Mouse (Mus musculus) heart, embryonic 15.5 days (tissue): ENCODE measurements around the gene Mindy2. TPM values are rescaled to one million over a fixed set of nuclear protein-coding genes. Genes with fewer than 3 reads are reported as not detected.

Source experiments
- ATAC-seq: fragments of 200-750 bp; cut with Nextera tagmentation; replicated peaks from 2 replicates; pipeline ENCODE4 v1.8.0; 2017; ENCODE audit warnings: low read depth, moderate TSS enrichment; ENCODE audit not compliant: insufficient number of reproducible peaks, insufficient read depth, low FRiP score
- H3K27ac ChIP-seq: fragments of 300-500 bp; sonication (generic); 2 replicates; pipeline ENCODE4 v1.5.1; 2015; ENCODE audit warnings: mild to moderate bottlenecking, inconsistent platforms
- H3K27me3 ChIP-seq: fragments of 300-500 bp; sonication (generic); 2 replicates; pipeline ENCODE4 v1.6.1; 2015; ENCODE audit warnings: inconsistent platforms
- H3K36me3 ChIP-seq: fragments of 300-500 bp; sonication (generic); 2 replicates; pipeline ENCODE4 v1.6.1; 2015; ENCODE audit warnings: mild to moderate bottlenecking, inconsistent platforms
- H3K4me1 ChIP-seq: fragments of 300-500 bp; sonication (generic); replicated peaks from 2 replicates; pipeline ENCODE4 v1.6.1; 2015; ENCODE audit warnings: inconsistent platforms
- H3K4me2 ChIP-seq: fragments of 300-500 bp; sonication (generic); 2 replicates; pipeline ENCODE4 v1.6.1; 2015; ENCODE audit warnings: inconsistent platforms, mild to moderate bottlenecking, moderate library complexity
- H3K4me3 ChIP-seq: fragments of 300-500 bp; sonication (generic); 2 replicates; pipeline ENCODE4 v1.5.1; 2015; ENCODE audit warnings: mild to moderate bottlenecking, inconsistent platforms
- H3K9ac ChIP-seq: fragments of 300-500 bp; sonication (generic); 2 replicates; pipeline ENCODE4 v1.6.1; 2015; ENCODE audit warnings: mild to moderate bottlenecking, inconsistent platforms
- H3K9me3 ChIP-seq: fragments of 300-500 bp; sonication (generic); replicated peaks from 2 replicates; pipeline ENCODE4 v1.6.1; 2016; ENCODE audit warnings: inconsistent platforms
- WGBS: fragments of 180-500 bp; shearing (Covaris S2); methylation state at CpG from one replicate; pipeline ENCODE4 v1.1.7; 2015; ENCODE audit warnings: mixed read lengths; 5-methylcytosine and 5-hydroxymethylcytosine counted together
- polyA plus RNA-seq: library from polyadenylated mRNA; unstranded; fragments of >200 nt; fragmentation: Nextera tagmentation; extraction: Ambion mirVana; gene quantifications from 2 replicates; pipeline ENCODE4 v1.2.1, GENCODE M21; 2015

Mindy2 gene
- polyA plus RNA-seq, 1 experiment from 2014 or later = 10.9 TPM

- Histone ChIP-seq H3K4me1 (peaks cover 26% of the 10 kb centered on the region), H3K4me3 (peak overlapping the region; percentile 77), H3K27ac (peak overlapping the region; percentile 98), H3K9me3 (no peaks in the 10 kb centered on the region), H3K9ac (peak overlapping the region; percentile 95), H3K4me2 (peak overlapping the region; percentile 77), H3K36me3 (no peaks in the 10 kb centered on the region), H3K27me3 (no peaks in the 10 kb centered on the region)
- WGBS = under 1% methylated on average over 89 of the region's 103 CpGs
- ATAC-seq = peak; percentile 60
These were observed 22.4 kb upstream of the Mindy2 start for GRCm38 (mm10) chr9:70679132-70680091.

GRCm38 (mm10) chr9:70678682-70679131 lies 21.7 kb upstream of the Mindy2 start, which contains the start of gene Adam10:
TSS of gene Adam10 (plus strand) at chr9:70678997.
- H3K27me3 ChIP-seq = no peaks in the 10 kb centered on the region
- WGBS = under 1% methylated on average over 46 of the region's 48 CpGs
- H3K9me3 ChIP-seq = no peaks in the 10 kb centered on the region
- H3K4me3 ChIP-seq = peak within 1 kb of the TSS; percentile 77
- H3K4me2 ChIP-seq = peak within 1 kb of the TSS; percentile 77
- H3K36me3 ChIP-seq = no peaks in the 10 kb centered on the region
- peak within 1 kb of the TSS; percentile 98 for H3K27ac ChIP-seq
- peak; percentile 100 for ATAC-seq
- H3K4me1 ChIP-seq = peaks cover 26% of the 10 kb centered on the region
- peak within 1 kb of the TSS; percentile 95 for H3K9ac ChIP-seq

- Histone ChIP-seq H3K9me3 (no peaks in the 10 kb centered on the region), H3K27me3 (no peaks in the 10 kb centered on the region), H3K4me2 (no peak overlapping the region), H3K9ac (no peak overlapping the region), H3K27ac (no peak overlapping the region), H3K4me1 (peaks cover 17% of the 10 kb centered on the region), H3K4me3 (no peak overlapping the region), H3K36me3 (no peaks in the 10 kb centered on the region)
- ATAC-seq = no peak
- 88% methylated on average over 5 of the region's 5 CpGs for WGBS
These were observed 19.0 kb upstream of the Mindy2 start for GRCm38 (mm10) chr9:70675961-70676360.

GRCm38 (mm10) chr9:70675117-70675516 lies 18.1 kb upstream of the Mindy2 start:
- Histone ChIP-seq H3K4me1 (peaks cover 13% of the 10 kb centered on the region; the same call in 1 of the 2 replicates), H3K9ac (no peak overlapping the region), H3K36me3 (no peaks in the 10 kb centered on the region), H3K4me2 (no peak overlapping the region), H3K4me3 (no peak overlapping the region), H3K27ac (no peak overlapping the region), H3K9me3 (no peaks in the 10 kb centered on the region), H3K27me3 (no peaks in the 10 kb centered on the region)
- WGBS = 76% methylated on average over 4 of the region's 4 CpGs
- no peak for ATAC-seq

GRCm38 (mm10) chr9:70673656-70674055 lies 16.7 kb upstream of the Mindy2 start:
- WGBS = 76% methylated on average over 4 of the region's 4 CpGs

GRCm38 (mm10) chr9:70671772-70672579 lies 15.0 kb upstream of the Mindy2 start:
- no peaks in the 10 kb centered on the region for H3K27me3 ChIP-seq
- H3K9me3 ChIP-seq = no peaks in the 10 kb centered on the region
- no peak overlapping the region for H3K4me3 ChIP-seq
- no peak overlapping the region for H3K4me2 ChIP-seq
- H3K36me3 ChIP-seq = no peaks in the 10 kb centered on the region
- WGBS = 32% methylated on average over 10 of the region's 10 CpGs
- no peak overlapping the region for H3K27ac ChIP-seq
- ATAC-seq = no peak
- peaks cover 9% of the 10 kb centered on the region; the same call in 1 of the 2 replicates for H3K4me1 ChIP-seq
- H3K9ac ChIP-seq = no peak overlapping the region

More at GRCm38 (mm10) chr9:70673656-70674055, 16.7 kb upstream of the Mindy2 start:
- Histone ChIP-seq H3K4me3 (no peak overlapping the region), H3K9ac (no peak overlapping the region), H3K9me3 (no peaks in the 10 kb centered on the region), H3K4me2 (no peak overlapping the region), H3K36me3 (no peaks in the 10 kb centered on the region), H3K27me3 (no peaks in the 10 kb centered on the region), H3K27ac (no peak overlapping the region), H3K4me1 (peaks cover 11% of the 10 kb centered on the region; the same call in 1 of the 2 replicates)
- no peak for ATAC-seq

- WGBS = 50% methylated on average over 6 of the region's 6 CpGs
- H3K4me3 ChIP-seq = no peak overlapping the region
- no peaks in the 10 kb centered on the region for H3K36me3 ChIP-seq
- no peak overlapping the region for H3K4me2 ChIP-seq
- 0 out of 2 replicates have a peak overlapping the region, but pooled peaks have one; percentile 17 for H3K9ac ChIP-seq
- H3K27me3 ChIP-seq = no peaks in the 10 kb centered on the region
- no peak overlapping the region for H3K27ac ChIP-seq
- ATAC-seq = no peak; the same call in 1 of the 2 replicates
- H3K9me3 ChIP-seq = no peaks in the 10 kb centered on the region
- H3K4me1 ChIP-seq = peaks cover 11% of the 10 kb centered on the region
These were observed 14.3 kb upstream of the Mindy2 start for GRCm38 (mm10) chr9:70671278-70671677.

- Histone ChIP-seq H3K27me3 (no peaks in the 10 kb centered on the region), H3K9me3 (no peaks in the 10 kb centered on the region), H3K4me2 (no peak overlapping the region), H3K9ac (no peak overlapping the region), H3K4me1 (peaks cover 15% of the 10 kb centered on the region), H3K27ac (no peak overlapping the region), H3K36me3 (no peaks in the 10 kb centered on the region), H3K4me3 (no peak overlapping the region)
- WGBS = 80% methylated on average over 6 of the region's 6 CpGs
- no peak for ATAC-seq
These were observed 13.4 kb upstream of the Mindy2 start for GRCm38 (mm10) chr9:70670381-70670780.

- H3K4me1 ChIP-seq = peaks cover 15% of the 10 kb centered on the region
- no peaks in the 10 kb centered on the region for H3K9me3 ChIP-seq
- no peaks in the 10 kb centered on the region for H3K36me3 ChIP-seq
- ATAC-seq = no peak
- H3K9ac ChIP-seq = no peak overlapping the region
- H3K4me3 ChIP-seq = no peak overlapping the region
- no peak overlapping the region for H3K4me2 ChIP-seq
- H3K27ac ChIP-seq = no peak overlapping the region
- H3K27me3 ChIP-seq = no peaks in the 10 kb centered on the region
- 41% methylated on average over 2 of the region's 2 CpGs for WGBS
These were observed 12.2 kb upstream of the Mindy2 start for GRCm38 (mm10) chr9:70669197-70669596.

GRCm38 (mm10) chr9:70668048-70668447 lies 11.1 kb upstream of the Mindy2 start:
- H3K9ac ChIP-seq = no peak overlapping the region
- no peak overlapping the region for H3K4me2 ChIP-seq
- no peaks in the 10 kb centered on the region for H3K27me3 ChIP-seq
- no peaks in the 10 kb centered on the region for H3K9me3 ChIP-seq
- H3K36me3 ChIP-seq = no peaks in the 10 kb centered on the region
- H3K4me3 ChIP-seq = no peak overlapping the region
- H3K4me1 ChIP-seq = peaks cover 15% of the 10 kb centered on the region
- H3K27ac ChIP-seq = no peak overlapping the region
- no peak for ATAC-seq

- H3K36me3 ChIP-seq = no peaks in the 10 kb centered on the region
- peaks cover 10% of the 10 kb centered on the region for H3K4me1 ChIP-seq
- H3K27me3 ChIP-seq = no peaks in the 10 kb centered on the region
- 54% methylated on average over 7 of the region's 7 CpGs for WGBS
- no peak overlapping the region for H3K4me2 ChIP-seq
- H3K27ac ChIP-seq = no peak overlapping the region
- ATAC-seq = no peak
- H3K4me3 ChIP-seq = no peak overlapping the region
- H3K9me3 ChIP-seq = no peaks in the 10 kb centered on the region
- H3K9ac ChIP-seq = no peak overlapping the region
These were observed 9.8 kb upstream of the Mindy2 start for GRCm38 (mm10) chr9:70666811-70667210.
